Mouse (Mus musculus): ENCODE results near the gene Lctl.

Lctl gene

GRCm38 (mm10) chr9:64116876-64117275 lies at the start of gene Lctl:
TSS of gene Lctl (plus strand) at chr9:64117147.
- WGBS = 65% methylated on average over 3 of the region's 3 CpGs

GRCm38 (mm10) chr9:64067787-64068186 lies 49.2 kb upstream of the Lctl start:
- 94% methylated on average over 5 of the region's 5 CpGs for WGBS

- WGBS = 67% methylated on average over 1 of the region's 1 CpGs
These were observed 48.4 kb upstream of the Lctl start for GRCm38 (mm10) chr9:64068571-64068970.

- WGBS = 85% methylated on average over 5 of the region's 5 CpGs
These were observed 47.8 kb upstream of the Lctl start for GRCm38 (mm10) chr9:64069131-64069530.

- 96% methylated on average over 5 of the region's 5 CpGs for WGBS
These were observed 46.3 kb upstream of the Lctl start for GRCm38 (mm10) chr9:64070674-64071073.

- 93% methylated on average over 8 of the region's 8 CpGs for WGBS
These were observed 42.1 kb upstream of the Lctl start for GRCm38 (mm10) chr9:64074831-64075230.

- WGBS = 85% methylated on average over 2 of the region's 2 CpGs
These were observed 40.5 kb upstream of the Lctl start for GRCm38 (mm10) chr9:64076412-64076811.

- 77% methylated on average over 7 of the region's 7 CpGs for WGBS
These were observed 38.6 kb upstream of the Lctl start for GRCm38 (mm10) chr9:64078386-64078792.

- 90% methylated on average over 6 of the region's 6 CpGs for WGBS
These were observed 37.0 kb upstream of the Lctl start for GRCm38 (mm10) chr9:64079922-64080321.

GRCm38 (mm10) chr9:64084231-64084630 lies 32.7 kb upstream of the Lctl start:
- 56% methylated on average over 7 of the region's 7 CpGs for WGBS

GRCm38 (mm10) chr9:64084661-64085399 lies 32.1 kb upstream of the Lctl start:
- WGBS = 3% methylated on average over 49 of the region's 49 CpGs

- WGBS = 96% methylated on average over 2 of the region's 2 CpGs
These were observed 31.0 kb upstream of the Lctl start for GRCm38 (mm10) chr9:64085976-64086375.

- WGBS = 86% methylated on average over 6 of the region's 6 CpGs
These were observed 30.4 kb upstream of the Lctl start for GRCm38 (mm10) chr9:64086543-64086942.

GRCm38 (mm10) chr9:64087461-64088235 lies 29.3 kb upstream of the Lctl start:
- 44% methylated on average over 5 of the region's 5 CpGs for WGBS

- 87% methylated on average over 7 of the region's 7 CpGs for WGBS
These were observed 28.6 kb upstream of the Lctl start for GRCm38 (mm10) chr9:64088346-64088745.

- 62% methylated on average over 12 of the region's 12 CpGs for WGBS
These were observed 27.9 kb upstream of the Lctl start for GRCm38 (mm10) chr9:64089004-64089403.

- WGBS = 36% methylated on average over 11 of the region's 11 CpGs
These were observed 22.9 kb upstream of the Lctl start for GRCm38 (mm10) chr9:64094083-64094482.

GRCm38 (mm10) chr9:64098282-64098681 lies 18.7 kb upstream of the Lctl start:
- WGBS = 90% methylated on average over 4 of the region's 4 CpGs

GRCm38 (mm10) chr9:64100442-64100841 lies 16.5 kb upstream of the Lctl start:
- WGBS = 13% methylated on average over 4 of the region's 4 CpGs

- 78% methylated on average over 6 of the region's 6 CpGs for WGBS
These were observed 11.6 kb upstream of the Lctl start for GRCm38 (mm10) chr9:64105301-64105700.

GRCm38 (mm10) chr9:64110502-64110901 lies 6.4 kb upstream of the Lctl start:
- 95% methylated on average over 16 of the region's 16 CpGs for WGBS

- WGBS = 61% methylated on average over 2 of the region's 2 CpGs
These were observed 2.3 kb upstream of the Lctl start for GRCm38 (mm10) chr9:64114646-64115045.

- 86% methylated on average over 6 of the region's 6 CpGs for WGBS
These were observed 1.2 kb upstream of the Lctl start for GRCm38 (mm10) chr9:64115756-64116155.
